Mouse (Mus musculus) liver, postnatal 0 days (tissue): Measurements from ENCODE around the gene Trmu.

Experiments used
- CTCF ChIP-seq: sonication (generic); IDR thresholded peaks from 2 replicates; pipeline ENCODE4 v1.5.1; 2016; ENCODE audit warnings: antibody characterized with exemption, low read depth
- EP300 ChIP-seq: IDR thresholded peaks from 2 replicates; pipeline ENCODE4 v1.6.1; 2016; ENCODE audit warnings: antibody characterized with exemption, low read depth, mild to moderate bottlenecking

GRCm38 (mm10) chr15:85832599-85832998 lies 46.5 kb upstream of the Trmu start:
- no peak for TF ChIP-seq CTCF
- TF ChIP-seq EP300: no peak
